Mouse (Mus musculus): ENCODE measurements at regions not wholly inside any gene's neighbourhood (a gene's known extent, or its start where the extent isn't known, plus 50 kb on each side); places are given as distances from the start of the nearest gene placed in this dataset.
"Not testable (repeated sequence)": the region's sequence is repeated elsewhere in the genome, so short reads cannot be mapped to it uniquely, and the experiment has no call there.

DNA sequence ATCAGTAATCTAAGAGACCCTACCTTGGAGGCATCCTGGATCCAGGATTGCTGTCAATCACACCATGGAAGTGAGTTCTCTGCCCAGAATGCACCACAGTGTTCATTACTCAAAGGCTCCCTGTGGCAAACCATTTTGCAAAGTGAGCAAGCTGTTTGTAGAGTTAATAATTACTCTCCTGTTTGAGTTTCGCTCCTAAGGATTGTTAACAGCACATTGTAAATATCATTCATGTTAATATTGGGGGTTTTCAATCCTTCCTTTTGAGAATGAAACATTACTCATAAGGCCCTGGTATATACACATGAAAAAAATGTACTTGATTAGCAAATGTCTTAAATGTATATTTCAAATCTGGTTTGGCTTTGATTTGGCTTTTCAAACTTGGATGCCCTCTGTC, 58.1 kb upstream of the Clstn2 start:
- no peak for DNase-seq (ENCODE audit: low spot score in 2 of 2)
- intact Hi-C loops (cut with DNase I): no loop called here

- intact Hi-C loops (cut with DNase I): no loop called here
- DNase-seq (ENCODE audit: low spot score in 2 of 2): no peak
Measured at GRCm38 (mm10) chr9:98095064-98095790, 62.2 kb upstream of the Clstn2 start.

DNA sequence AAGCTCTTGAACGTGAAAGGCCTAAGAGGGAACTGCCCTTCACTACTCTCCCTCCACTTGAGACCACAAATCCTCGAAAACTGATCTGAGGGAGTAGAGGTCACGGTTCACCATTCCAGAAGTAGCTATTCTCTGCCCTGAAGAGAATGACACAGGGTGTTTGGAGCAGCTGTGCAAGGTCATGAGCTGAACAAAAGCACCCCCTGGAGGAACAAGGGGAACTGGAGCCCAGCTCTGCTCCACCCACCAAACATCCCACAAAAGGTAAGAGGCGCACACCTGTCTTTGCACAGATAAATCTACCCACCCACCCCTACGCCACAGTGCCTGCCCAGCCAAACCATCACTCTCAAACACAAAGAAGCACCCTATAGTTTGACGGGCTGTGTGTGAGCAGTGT, 90.4 kb upstream of the Clstn2 start:
- no peak for DNase-seq (ENCODE audit: low spot score in 2 of 2)
- intact Hi-C loops (cut with DNase I): no loop called here

GRCm38 (mm10) chr9:98129596-98129995, 96.6 kb upstream of the Clstn2 start:
- intact Hi-C loops (cut with DNase I): no loop called here
- no peak for DNase-seq (ENCODE audit: low spot score in 2 of 2)

DNA sequence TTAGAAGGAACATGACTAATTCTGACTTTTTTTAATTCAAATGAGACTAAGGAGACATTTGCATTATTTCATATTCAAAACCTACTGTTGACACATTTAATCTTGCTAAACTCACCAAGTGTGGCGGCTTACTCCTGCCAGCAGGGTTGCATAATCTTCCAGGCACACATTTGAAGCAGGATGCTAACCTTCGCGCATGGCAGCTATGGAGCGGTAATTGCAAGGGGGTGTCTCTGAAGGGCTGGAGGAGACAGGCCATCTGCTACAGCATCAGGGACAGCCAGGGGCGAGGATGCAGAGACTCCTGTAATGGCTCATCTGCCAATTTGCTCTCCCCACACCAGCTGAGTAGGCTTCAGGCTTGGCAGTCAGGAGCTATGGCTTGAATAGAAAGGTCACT, 97.9 kb upstream of the Clstn2 start:
- intact Hi-C loops (cut with DNase I): no loop called here
- peak; percentile 76 to 87 for DNase-seq (ENCODE audit: low spot score in 2 of 2)

GRCm38 (mm10) chr9:98140546-98140945, 107.6 kb upstream of the Clstn2 start:
- no peak for DNase-seq (ENCODE audit: low spot score in 2 of 2)
- intact Hi-C loops (cut with DNase I): no loop called here

GRCm38 (mm10) chr9:98142121-98142520, 109.1 kb upstream of the Clstn2 start:
- intact Hi-C loops (cut with DNase I): no loop called here
- DNase-seq (ENCODE audit: low spot score in 2 of 2): no peak

DNA sequence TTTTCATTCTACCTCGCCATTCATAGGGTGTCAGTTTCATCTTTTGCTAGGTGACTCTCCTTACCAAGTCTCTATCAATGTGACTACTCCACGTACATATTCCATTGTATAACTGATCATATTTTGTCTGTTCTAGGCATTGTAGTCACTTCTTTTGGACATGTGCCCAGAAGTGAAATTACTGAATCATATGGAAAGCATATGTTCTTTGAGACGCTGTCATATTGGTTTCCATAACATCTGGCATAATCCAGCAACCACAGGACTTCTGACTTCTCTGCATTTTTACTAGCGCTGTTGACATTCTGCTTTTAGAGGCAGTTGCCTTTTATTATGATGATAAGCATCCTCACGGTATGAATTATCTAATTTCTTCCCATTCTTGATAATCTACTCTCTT, 113.9 kb upstream of the Clstn2 start:
- DNase-seq (ENCODE audit: low spot score in 2 of 2): no peak
- intact Hi-C loops (cut with DNase I): no loop called here

DNA sequence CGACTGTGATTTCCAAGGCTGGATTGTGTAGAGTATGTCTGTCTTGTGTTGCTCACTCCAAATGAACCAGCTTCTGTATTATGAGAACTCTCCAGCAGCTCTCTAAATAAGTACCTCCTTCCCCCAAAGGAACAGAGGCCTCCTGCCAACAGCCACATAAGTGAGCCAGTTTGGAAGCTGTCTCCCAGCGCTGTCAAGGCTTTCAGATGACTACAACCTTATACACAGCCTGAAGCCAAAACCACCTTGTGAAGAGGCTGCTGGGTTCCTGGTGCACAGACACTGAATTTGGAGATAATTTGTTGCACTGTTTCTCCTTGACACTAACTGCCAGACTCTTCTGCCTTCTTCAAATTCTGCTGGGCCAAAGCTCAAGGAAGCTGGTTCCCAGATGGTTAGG, 125.4 kb upstream of the Clstn2 start:
- intact Hi-C loops (cut with DNase I): no loop called here
- peak; percentile 10 to 48 for DNase-seq (ENCODE audit: low spot score in 2 of 2)

DNA sequence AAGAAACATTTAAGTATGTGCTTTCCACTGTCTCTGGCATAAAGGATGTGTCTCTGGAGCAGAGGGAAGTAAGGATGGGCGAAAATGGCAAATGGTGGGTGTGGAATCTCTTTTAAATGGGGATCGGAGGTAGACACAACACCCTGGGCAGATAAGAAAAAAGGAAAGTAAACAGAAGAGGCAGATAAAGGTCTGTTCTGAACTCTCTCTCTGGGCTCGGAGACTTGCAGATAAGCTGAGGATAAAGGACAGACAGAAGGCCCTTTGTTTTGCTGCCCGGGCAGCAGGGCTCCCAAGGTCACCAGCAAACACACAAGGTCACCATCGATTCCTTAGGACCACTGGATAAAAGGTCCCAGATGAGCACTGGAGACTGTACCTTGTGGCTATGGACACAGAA, 122.7 kb upstream of the Nmnat3 start:
- intact Hi-C loops (cut with DNase I): no loop called here
- no peak for DNase-seq (ENCODE audit: low spot score in 2 of 2)

GRCm38 (mm10) chr9:98174056-98174455, 113.2 kb upstream of the Nmnat3 start:
- DNase-seq (ENCODE audit: low spot score in 2 of 2): no peak
- intact Hi-C loops (cut with DNase I): no loop called here

DNA sequence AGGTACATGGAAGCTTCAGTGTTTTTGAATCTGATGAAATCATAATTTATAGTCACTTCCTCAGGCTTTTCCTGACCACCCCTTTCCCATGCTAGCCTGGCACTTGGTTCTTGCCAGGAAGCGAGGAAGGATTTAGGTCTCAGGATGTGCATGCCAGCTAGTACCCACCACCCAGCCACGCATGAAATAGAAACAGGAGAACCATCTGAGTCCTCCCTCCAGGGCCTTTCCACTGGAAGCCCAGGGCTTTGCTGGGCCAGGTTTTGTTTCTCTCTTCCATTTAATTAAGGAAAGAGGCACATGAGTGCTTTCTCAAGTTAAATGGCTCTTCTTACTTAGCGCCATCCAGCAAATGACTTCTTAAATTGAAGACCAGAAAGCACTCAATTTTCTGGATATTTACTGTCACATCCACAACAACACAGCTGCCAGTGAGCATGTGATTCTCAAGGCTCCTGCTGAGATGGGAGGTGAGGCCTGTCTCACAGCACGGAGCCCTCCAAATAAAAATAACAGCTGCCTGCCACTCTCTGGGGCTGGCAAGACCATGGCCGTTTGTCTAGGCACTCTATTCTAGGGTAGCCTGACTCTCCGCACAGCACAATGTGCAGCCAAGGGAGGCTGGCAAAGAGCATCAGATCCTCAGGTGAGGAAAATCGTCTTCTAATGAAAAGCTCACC, 110.4 kb upstream of the Nmnat3 start:
- no peak for DNase-seq (ENCODE audit: low spot score in 2 of 2)
- intact Hi-C loops (cut with DNase I): no loop called here

GRCm38 (mm10) chr9:98180766-98181165, 106.5 kb upstream of the Nmnat3 start:
- intact Hi-C loops (cut with DNase I): no loop called here
- DNase-seq (ENCODE audit: low spot score in 2 of 2): no peak

DNA sequence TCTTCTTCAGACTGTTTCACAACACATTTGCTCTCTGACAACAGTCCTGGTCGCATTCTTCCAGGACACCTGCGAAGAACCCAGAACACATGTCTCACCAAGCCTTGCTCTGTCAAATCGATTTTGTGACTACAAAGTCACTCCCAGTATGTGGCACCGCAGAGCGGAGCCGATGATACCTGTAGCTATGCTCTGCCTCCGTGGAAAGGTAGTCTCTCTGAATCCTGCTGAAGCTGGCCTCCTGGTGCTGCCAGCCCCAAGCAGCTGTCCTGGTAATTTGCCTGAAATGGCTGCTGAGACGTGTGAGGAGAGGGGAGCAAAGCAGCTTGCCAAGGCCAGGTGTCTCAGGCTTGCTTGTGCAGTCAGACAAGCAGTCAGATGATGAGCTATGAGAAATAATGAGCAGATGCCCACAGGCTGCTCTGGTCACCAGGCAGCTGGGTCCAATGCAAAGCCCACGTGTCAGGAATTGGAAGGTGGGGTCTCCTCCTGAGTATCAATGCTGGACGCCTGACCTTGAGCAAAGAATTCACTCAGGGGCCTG, 100.4 kb upstream of the Nmnat3 start:
- DNase-seq (ENCODE audit: low spot score in 2 of 2): no peak
- intact Hi-C loops (cut with DNase I): no loop called here

- intact Hi-C loops (cut with DNase I): no loop called here
- DNase-seq (ENCODE audit: low spot score in 2 of 2): peak; percentile 65 to 73
Measured at GRCm38 (mm10) chr9:98194356-98194755, 92.9 kb upstream of the Nmnat3 start.

- intact Hi-C loops (cut with DNase I): no loop called here
- DNase-seq (ENCODE audit: low spot score in 2 of 2): no peak
Measured at GRCm38 (mm10) chr9:98218824-98219223, 68.4 kb upstream of the Nmnat3 start.

- DNase-seq (ENCODE audit: low spot score in 2 of 2): no peak
Measured at GRCm38 (mm10) chr9:98220367-98220766, 66.9 kb upstream of the Nmnat3 start.

DNA sequence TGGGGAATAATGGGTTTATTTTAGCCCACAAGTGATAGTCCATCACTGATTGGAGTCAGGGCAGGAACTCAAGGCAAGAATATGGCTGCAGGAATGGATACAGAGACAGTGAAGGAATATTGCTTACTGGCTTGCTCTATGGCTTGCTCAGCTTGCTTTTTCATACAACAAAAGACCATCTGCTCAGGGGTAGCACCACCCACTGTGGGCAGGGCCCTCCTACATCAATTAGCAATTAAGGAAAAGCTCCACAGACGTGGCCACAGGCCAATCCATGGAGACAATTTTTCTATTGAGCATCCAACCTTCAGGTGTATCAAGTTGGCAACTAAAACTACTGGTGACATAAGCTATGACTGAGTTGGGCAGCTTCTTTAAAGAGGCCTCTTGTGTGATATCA, 65.5 kb upstream of the Nmnat3 start:
- intact Hi-C loops (cut with DNase I): no loop called here
- no peak for DNase-seq (ENCODE audit: low spot score in 2 of 2)

More at GRCm38 (mm10) chr9:98220367-98220766, 66.9 kb upstream of the Nmnat3 start:
- intact Hi-C loops (cut with DNase I): no loop called here

DNA sequence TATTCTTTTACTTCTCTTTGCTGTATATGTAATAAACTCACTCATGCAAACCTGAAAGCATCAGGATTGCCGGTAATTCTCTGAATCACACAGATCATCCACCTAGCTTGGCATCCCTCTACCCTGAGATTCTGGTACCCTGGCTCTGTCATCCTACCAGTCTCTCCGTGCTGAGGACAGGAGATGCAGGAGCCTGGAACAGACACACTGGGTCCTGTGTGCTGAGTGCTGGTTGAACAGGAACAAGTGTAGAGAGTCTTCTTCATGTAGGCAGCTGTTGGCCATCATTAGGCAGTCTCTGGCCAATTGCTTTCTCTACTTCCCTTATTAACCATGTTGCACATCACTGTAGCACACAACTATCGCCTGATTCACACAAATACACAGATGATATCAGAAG, 59.0 kb upstream of the Nmnat3 start:
- DNase-seq (ENCODE audit: low spot score in 2 of 2): no peak
- intact Hi-C loops (cut with DNase I): no loop called here

DNA sequence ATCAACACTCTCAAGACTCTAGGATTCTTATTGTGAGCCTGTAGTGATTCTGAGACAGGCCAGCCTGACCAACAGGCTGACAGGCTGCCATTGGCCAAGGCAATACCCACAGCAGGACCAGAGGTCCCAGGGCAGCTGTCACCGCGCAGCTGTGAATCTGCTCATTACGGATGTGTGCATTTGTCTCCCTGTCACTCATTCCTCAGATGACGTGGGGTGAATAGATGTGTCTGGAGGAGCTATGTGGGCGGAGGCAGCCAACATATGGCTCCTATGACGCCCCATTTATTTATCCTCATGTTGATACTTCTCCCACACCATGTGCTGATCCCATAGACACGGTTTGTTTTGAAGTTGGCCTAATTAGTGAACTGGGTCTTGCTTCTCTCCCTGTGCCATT, 58.3 kb upstream of the Nmnat3 start:
- no peak for DNase-seq (ENCODE audit: low spot score in 2 of 2)
- intact Hi-C loops (cut with DNase I): no loop called here

DNA sequence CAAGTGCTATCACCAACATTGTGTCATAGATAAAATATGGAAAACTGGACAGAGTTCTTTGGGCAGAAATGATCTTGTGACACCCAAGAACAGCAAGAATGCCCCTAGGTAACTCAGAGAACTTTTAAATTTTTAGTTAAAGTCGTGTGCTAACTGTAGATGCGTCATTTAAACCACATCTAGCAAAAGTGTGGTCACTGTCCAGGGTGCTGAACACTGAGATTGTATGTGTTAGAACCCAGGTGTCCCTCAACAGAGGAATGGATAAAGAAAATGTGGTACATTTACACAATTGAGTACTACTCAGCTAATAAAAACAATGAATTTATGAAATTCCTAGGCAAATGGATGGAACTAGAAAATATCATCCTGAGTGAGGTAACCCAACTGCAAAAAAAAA, 52.5 kb upstream of the Nmnat3 start:
- intact Hi-C loops (cut with DNase I); DNase-seq (ENCODE audit: low spot score in 2 of 2): not testable (repeated sequence)
